Mouse (Mus musculus): ENCODE data around the gene Abcg1. TPM values are rescaled to one million over a fixed set of nuclear protein-coding genes. Genes with fewer than 3 reads are reported as not detected.

Gene Abcg1
- polyA plus RNA-seq, 1 experiment = 2.5 TPM

GRCm38 (mm10) chr17:31024125-31024781 is 33.2 kb upstream of the Abcg1 start:
- H3K36me3 ChIP-seq (ENCODE audit: control insufficient read depth, insufficient read depth, low read length) = no peaks in the 10 kb centered on the region
- no peak overlapping the region for H3K4me3 ChIP-seq (ENCODE audit: low read depth, low read length)
- no peak overlapping the region for H3K27ac ChIP-seq (ENCODE audit: insufficient read depth, low read depth, low read length)
- TF ChIP-seq CTCF (IDR thresholded peaks at IDR 0.05; ENCODE audit: extremely low read depth, insufficient read length, insufficient replicate concordance, low read depth, low read length) (no peak), POLR2A (IDR thresholded peaks at IDR 0.05; ENCODE audit: low read depth, low read length) (no peak)
- H3K27me3 ChIP-seq (ENCODE audit: control insufficient read depth, insufficient read depth, low read length) = no peaks in the 10 kb centered on the region
- no peaks in the 10 kb centered on the region for H3K4me1 ChIP-seq (ENCODE audit: control insufficient read depth, insufficient read depth, insufficient read length, low read length)
- 41% methylated on average over 7 of the region's 7 CpGs for WGBS

GRCm38 (mm10) chr17:31024782-31025125 is 32.7 kb upstream of the Abcg1 start:
- H3K27me3 ChIP-seq (ENCODE audit: control insufficient read depth, insufficient read depth, low read length) = no peaks in the 10 kb centered on the region
- H3K27ac ChIP-seq (ENCODE audit: insufficient read depth, low read depth, low read length) = no peak overlapping the region
- no peaks in the 10 kb centered on the region for H3K36me3 ChIP-seq (ENCODE audit: control insufficient read depth, insufficient read depth, low read length)
- H3K4me3 ChIP-seq (ENCODE audit: low read depth, low read length) = no peak overlapping the region
- WGBS = 71% methylated on average over 5 of the region's 5 CpGs
- no peaks in the 10 kb centered on the region for H3K4me1 ChIP-seq (ENCODE audit: control insufficient read depth, insufficient read depth, insufficient read length, low read length)
- TF ChIP-seq POLR2A (IDR thresholded peaks at IDR 0.05; ENCODE audit: low read depth, low read length) (no peak), CTCF (IDR thresholded peaks at IDR 0.05; ENCODE audit: extremely low read depth, insufficient read length, insufficient replicate concordance, low read depth, low read length) (no peak)

- Histone ChIP-seq H3K27me3 (ENCODE audit: control insufficient read depth, insufficient read depth, low read length) (no peaks in the 10 kb centered on the region), H3K4me1 (ENCODE audit: control insufficient read depth, insufficient read depth, insufficient read length, low read length) (no peaks in the 10 kb centered on the region), H3K27ac (ENCODE audit: insufficient read depth, low read depth, low read length) (no peak overlapping the region), H3K4me3 (ENCODE audit: low read depth, low read length) (no peak overlapping the region), H3K36me3 (ENCODE audit: control insufficient read depth, insufficient read depth, low read length) (no peaks in the 10 kb centered on the region)
- WGBS = 87% methylated on average over 6 of the region's 6 CpGs
- no peak for TF ChIP-seq POLR2A (IDR thresholded peaks at IDR 0.05; ENCODE audit: low read depth, low read length)
- TF ChIP-seq CTCF (IDR thresholded peaks at IDR 0.05; ENCODE audit: extremely low read depth, insufficient read length, insufficient replicate concordance, low read depth, low read length) = no peak
Measured at GRCm38 (mm10) chr17:31026986-31027385, 30.5 kb upstream of the Abcg1 start.

- H3K27me3 ChIP-seq (ENCODE audit: control insufficient read depth, insufficient read depth, low read length) = no peaks in the 10 kb centered on the region
- no peaks in the 10 kb centered on the region for H3K4me1 ChIP-seq (ENCODE audit: control insufficient read depth, insufficient read depth, insufficient read length, low read length)
- no peak for TF ChIP-seq CTCF (IDR thresholded peaks at IDR 0.05; ENCODE audit: extremely low read depth, insufficient read length, insufficient replicate concordance, low read depth, low read length)
- TF ChIP-seq POLR2A (IDR thresholded peaks at IDR 0.05; ENCODE audit: low read depth, low read length) = no peak
- H3K27ac ChIP-seq (ENCODE audit: insufficient read depth, low read depth, low read length) = no peak overlapping the region
- no peaks in the 10 kb centered on the region for H3K36me3 ChIP-seq (ENCODE audit: control insufficient read depth, insufficient read depth, low read length)
- WGBS = 86% methylated on average over 6 of the region's 6 CpGs
- H3K4me3 ChIP-seq (ENCODE audit: low read depth, low read length) = no peak overlapping the region
Measured at GRCm38 (mm10) chr17:31027723-31028122, 29.8 kb upstream of the Abcg1 start.

- TF ChIP-seq CTCF (IDR thresholded peaks at IDR 0.05; ENCODE audit: extremely low read depth, insufficient read length, insufficient replicate concordance, low read depth, low read length) (no peak), POLR2A (IDR thresholded peaks at IDR 0.05; ENCODE audit: low read depth, low read length) (no peak)
- WGBS = 67% methylated on average over 9 of the region's 9 CpGs
- no peaks in the 10 kb centered on the region for H3K4me1 ChIP-seq (ENCODE audit: control insufficient read depth, insufficient read depth, insufficient read length, low read length)
- no peak overlapping the region for H3K4me3 ChIP-seq (ENCODE audit: low read depth, low read length)
- H3K27me3 ChIP-seq (ENCODE audit: control insufficient read depth, insufficient read depth, low read length) = no peaks in the 10 kb centered on the region
- H3K27ac ChIP-seq (ENCODE audit: insufficient read depth, low read depth, low read length) = no peak overlapping the region
- no peaks in the 10 kb centered on the region for H3K36me3 ChIP-seq (ENCODE audit: control insufficient read depth, insufficient read depth, low read length)
Measured at GRCm38 (mm10) chr17:31028821-31029370, 28.6 kb upstream of the Abcg1 start.

- Histone ChIP-seq H3K4me3 (ENCODE audit: low read depth, low read length) (no peak overlapping the region), H3K36me3 (ENCODE audit: control insufficient read depth, insufficient read depth, low read length) (no peaks in the 10 kb centered on the region), H3K4me1 (ENCODE audit: control insufficient read depth, insufficient read depth, insufficient read length, low read length) (no peaks in the 10 kb centered on the region), H3K27ac (ENCODE audit: insufficient read depth, low read depth, low read length) (no peak overlapping the region), H3K27me3 (ENCODE audit: control insufficient read depth, insufficient read depth, low read length) (no peaks in the 10 kb centered on the region)
- WGBS = 83% methylated on average over 4 of the region's 4 CpGs
- no peak for TF ChIP-seq POLR2A (IDR thresholded peaks at IDR 0.05; ENCODE audit: low read depth, low read length)
- no peak for TF ChIP-seq CTCF (IDR thresholded peaks at IDR 0.05; ENCODE audit: extremely low read depth, insufficient read length, insufficient replicate concordance, low read depth, low read length)
Measured at GRCm38 (mm10) chr17:31029407-31029806, 28.1 kb upstream of the Abcg1 start.

- WGBS = 44% methylated on average over 4 of the region's 4 CpGs
- H3K27me3 ChIP-seq (ENCODE audit: control insufficient read depth, insufficient read depth, low read length) = no peaks in the 10 kb centered on the region
Measured at GRCm38 (mm10) chr17:31032341-31032740, 25.1 kb upstream of the Abcg1 start.

More at GRCm38 (mm10) chr17:31032341-31032740, 25.1 kb upstream of the Abcg1 start:
- no peak overlapping the region for H3K27ac ChIP-seq (ENCODE audit: insufficient read depth, low read depth, low read length)
- TF ChIP-seq CTCF (IDR thresholded peaks at IDR 0.05; ENCODE audit: extremely low read depth, insufficient read length, insufficient replicate concordance, low read depth, low read length) = no peak
- TF ChIP-seq POLR2A (IDR thresholded peaks at IDR 0.05; ENCODE audit: low read depth, low read length) = no peak
- no peaks in the 10 kb centered on the region for H3K4me1 ChIP-seq (ENCODE audit: control insufficient read depth, insufficient read depth, insufficient read length, low read length)
- H3K4me3 ChIP-seq (ENCODE audit: low read depth, low read length) = no peak overlapping the region
- H3K36me3 ChIP-seq (ENCODE audit: control insufficient read depth, insufficient read depth, low read length) = no peaks in the 10 kb centered on the region
